Comparison of ENCODE assay signal across 1 mouse cellular context in the genomic region with DNA sequence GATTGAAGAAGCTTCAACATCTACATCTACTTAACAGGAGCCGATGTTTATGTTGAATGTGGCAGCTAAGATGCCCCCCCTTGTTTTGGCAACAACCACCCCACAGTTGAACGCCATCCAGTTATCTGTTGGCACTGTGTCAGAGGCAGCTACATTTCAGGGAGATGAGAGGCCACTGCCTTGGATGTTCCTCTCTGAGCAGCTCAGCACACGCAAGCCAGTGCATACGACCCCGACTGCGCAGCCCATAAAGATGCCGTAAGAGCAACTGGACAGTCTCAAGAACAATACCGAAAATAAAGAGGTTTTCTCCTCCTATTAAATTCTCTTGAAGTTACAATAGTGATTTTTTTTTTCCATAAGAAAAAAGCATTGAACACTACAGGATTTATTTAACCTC.
TF ChIP-seq lines count a peak whose summit lies in the region.

No protein-coding gene starts in this region.

TF ChIP-seq in myocyte, 11 proteins besides CTCF, POLR2A, EP300 and RAD21:
- no peak for TF ChIP-seq MYOG (IDR thresholded peaks at IDR 0.05; ENCODE audit: control insufficient read depth in 1 of 3, insufficient read depth in 1 of 3, insufficient read length in 2 of 3, low read depth in 2 of 3)
- no peak for TF ChIP-seq POLR2AphosphoS2 (IDR thresholded peaks at IDR 0.05; ENCODE audit: insufficient read length, low read depth)
- no peak for TF ChIP-seq TCF12 (IDR thresholded peaks at IDR 0.05; ENCODE audit: insufficient read depth, poor library complexity, severe bottlenecking)
- no peak for TF ChIP-seq E2F4 (IDR thresholded peaks at IDR 0.05; ENCODE audit: insufficient read depth)
- TF ChIP-seq REST (IDR thresholded peaks at IDR 0.05; ENCODE audit: insufficient read depth, insufficient read length): no peak
- TF ChIP-seq TCF3 (IDR thresholded peaks at IDR 0.05; ENCODE audit: insufficient read length, low read depth): no peak
- TF ChIP-seq MYOD1 (IDR thresholded peaks at IDR 0.05; ENCODE audit: control insufficient read depth in 1 of 3, insufficient read length in 2 of 3, low read depth in 2 of 3): no peak
- no peak for TF ChIP-seq CEBPB (IDR thresholded peaks at IDR 0.05; ENCODE audit: insufficient read depth, poor library complexity, severe bottlenecking)
- TF ChIP-seq USF1 (IDR thresholded peaks at IDR 0.05; ENCODE audit: low read depth): no peak
- TF ChIP-seq SRF (IDR thresholded peaks at IDR 0.05; ENCODE audit: control insufficient read depth, insufficient read length, low read depth): no peak
- no peak for TF ChIP-seq MAX (IDR thresholded peaks at IDR 0.05; ENCODE audit: low read depth)
